Mouse (Mus musculus) myocyte (in vitro differentiated cells): ENCODE measurements at regions not wholly inside any gene's neighbourhood (a gene's known extent, or its start where the extent isn't known, plus 50 kb on each side); places are given as distances from the start of the nearest gene placed in this dataset.
"Not testable (repeated sequence)": the region's sequence is repeated elsewhere in the genome, so short reads cannot be mapped to it uniquely, and the experiment has no call there.

Experiments
- H3K27me3 ChIP-seq: one replicate; pipeline ENCODE4 v1.6.1; 2011; ENCODE audit not compliant: control insufficient read depth, insufficient read depth, insufficient read length
- H3K36me3 ChIP-seq: one replicate; pipeline ENCODE4 v1.6.1; 2011; ENCODE audit not compliant: control insufficient read depth, insufficient read depth
- H3K4me2 ChIP-seq: one replicate; pipeline ENCODE4 v1.6.1; 2011; ENCODE audit warnings: low read depth, control low read depth
- H3K4me3 ChIP-seq: one replicate; pipeline ENCODE4 v1.5.1; 2011; ENCODE audit warnings: mild to moderate bottlenecking, control low read depth, moderate library complexity
- H3K79me2 ChIP-seq: one replicate; pipeline ENCODE4 v1.6.1; 2011; ENCODE audit not compliant: control insufficient read depth, insufficient read depth
- H3ac ChIP-seq: one replicate; pipeline ENCODE4 v1.6.1; 2011; ENCODE audit not compliant: control insufficient read depth, insufficient read length
- CEBPB ChIP-seq: IDR thresholded peaks from 2 replicates; pipeline ENCODE4 v1.6.1; 2011; ENCODE audit warnings: mild to moderate bottlenecking, moderate library complexity; ENCODE audit not compliant: poor library complexity, insufficient read depth, severe bottlenecking
- E2F4 ChIP-seq: IDR thresholded peaks from one replicate; pipeline ENCODE4 v1.6.1; 2011; ENCODE audit warnings: mild to moderate bottlenecking, control low read depth, moderate library complexity; ENCODE audit not compliant: insufficient read depth
- MAX ChIP-seq: IDR thresholded peaks from one replicate; pipeline ENCODE4 v1.6.1; 2011; ENCODE audit warnings: low read depth, mild to moderate bottlenecking, control low read depth
- MYOD1 ChIP-seq, 3 experiments: IDR thresholded peaks; one replicate each; pipeline ENCODE4 v1.6.1; 2011; ENCODE audit warnings: control low read depth in 2 of 3, low read depth in 2 of 3, mild to moderate bottlenecking in 2 of 3, moderate library complexity in 1 of 3; ENCODE audit not compliant: insufficient read length in 2 of 3, control insufficient read depth in 1 of 3
- MYOG ChIP-seq, 3 experiments: IDR thresholded peaks; one replicate each; pipeline ENCODE4 v1.6.1; 2011; ENCODE audit warnings: control low read depth in 2 of 3, low read depth in 2 of 3, mild to moderate bottlenecking in 2 of 3; ENCODE audit not compliant: insufficient read length in 2 of 3, control insufficient read depth in 1 of 3, insufficient read depth in 1 of 3
- POLR2A ChIP-seq: IDR thresholded peaks from one replicate; pipeline ENCODE4 v1.6.1; 2011; ENCODE audit warnings: low read depth, mild to moderate bottlenecking, control low read depth, moderate library complexity; ENCODE audit not compliant: insufficient read length
- POLR2AphosphoS2 ChIP-seq: IDR thresholded peaks from one replicate; pipeline ENCODE4 v1.6.1; 2011; ENCODE audit warnings: low read depth, control low read depth; ENCODE audit not compliant: insufficient read length
- REST ChIP-seq: IDR thresholded peaks from one replicate; pipeline ENCODE4 v1.6.1; 2011; ENCODE audit warnings: mild to moderate bottlenecking, control low read depth, moderate library complexity; ENCODE audit not compliant: insufficient read depth, insufficient read length
- SRF ChIP-seq: IDR thresholded peaks from one replicate; pipeline ENCODE4 v1.6.1; 2011; ENCODE audit warnings: low read depth; ENCODE audit not compliant: control insufficient read depth, insufficient read length
- TCF12 ChIP-seq: IDR thresholded peaks from one replicate; pipeline ENCODE4 v1.6.1; 2011; ENCODE audit warnings: mild to moderate bottlenecking, control low read depth; ENCODE audit not compliant: poor library complexity, insufficient read depth, severe bottlenecking
- TCF3 ChIP-seq: IDR thresholded peaks from one replicate; pipeline ENCODE4 v1.6.1; 2011; ENCODE audit warnings: low read depth, control low read depth; ENCODE audit not compliant: insufficient read length
- USF1 ChIP-seq: IDR thresholded peaks from one replicate; pipeline ENCODE4 v1.6.1; 2011; ENCODE audit warnings: low read depth, mild to moderate bottlenecking, control low read depth, moderate library complexity

DNA sequence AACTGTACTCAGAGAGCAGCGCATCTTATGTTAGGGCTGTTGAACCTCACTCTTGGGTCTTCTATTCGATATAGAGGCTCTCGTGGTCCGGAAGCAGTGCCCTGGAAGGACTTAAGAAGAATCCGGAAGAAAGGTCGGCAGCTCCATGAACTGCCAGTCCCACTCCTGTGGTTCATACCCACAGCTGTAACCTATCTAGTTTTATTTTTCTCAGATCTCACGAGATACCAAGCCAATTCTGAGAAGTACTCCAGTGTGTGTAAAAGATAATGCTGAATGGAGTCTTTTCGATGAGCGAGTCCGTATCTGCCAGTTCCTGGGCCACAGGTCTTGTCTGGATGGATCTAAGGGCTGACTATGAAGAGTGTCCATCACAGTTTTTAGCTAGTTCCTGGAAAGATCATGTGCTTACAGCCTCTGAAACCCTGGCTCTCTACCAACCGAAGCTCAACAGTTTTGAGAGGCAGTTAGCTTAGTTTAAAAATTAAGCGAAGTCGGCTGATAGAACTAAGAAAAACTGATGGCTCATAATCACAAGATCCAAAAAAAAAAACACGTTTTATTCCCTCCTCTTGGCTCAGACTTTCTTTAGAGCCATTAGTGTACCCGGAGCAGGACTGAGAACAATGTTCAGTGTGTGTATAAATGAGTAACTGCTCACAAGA lies 86.5 kb upstream of the Abca1 start:
- Histone ChIP-seq H3K36me3 (no peaks in the 10 kb centered on the region), H3ac (no peak overlapping the region), H3K27me3 (peaks cover 9% of the 10 kb centered on the region), H3K79me2 (no peaks in the 10 kb centered on the region), H3K4me3 (no peak overlapping the region), H3K4me2 (no peak overlapping the region)
- TF ChIP-seq E2F4 (no peak), MYOD1 (IDR thresholded peaks at IDR 0.05; ENCODE audit: control insufficient read depth in 1 of 3, insufficient read length in 2 of 3, low read depth in 2 of 3) (no peak), POLR2A (no peak), SRF (no peak), USF1 (no peak), CEBPB (no peak), REST (no peak), TCF3 (no peak), POLR2AphosphoS2 (no peak), MAX (no peak), TCF12 (no peak), MYOG (IDR thresholded peaks at IDR 0.05; ENCODE audit: control insufficient read depth in 1 of 3, insufficient read depth in 1 of 3, insufficient read length in 2 of 3, low read depth in 2 of 3) (no peak)

DNA sequence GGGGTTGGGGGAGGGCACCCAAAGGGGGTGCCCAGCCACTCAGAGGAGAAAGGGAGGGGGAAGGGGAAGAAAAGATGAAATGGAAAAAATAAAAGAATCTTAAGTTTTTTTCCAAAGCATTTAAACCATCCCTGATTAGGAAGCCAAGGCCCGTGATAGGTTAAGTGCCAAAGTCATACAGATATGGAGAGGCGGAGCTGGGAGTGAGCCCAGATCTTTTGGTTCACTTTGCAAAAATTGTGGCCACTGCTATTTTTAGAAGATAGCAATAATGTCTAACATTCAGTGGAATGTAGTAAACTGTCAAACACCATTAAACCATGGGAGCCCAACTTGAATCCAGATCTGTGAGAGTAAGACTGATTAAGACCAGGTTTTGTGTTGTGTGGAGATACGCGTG lies 85.9 kb upstream of the Abca1 start:
- H3K27me3 ChIP-seq: peaks cover 6% of the 10 kb centered on the region
- H3ac ChIP-seq: no peak overlapping the region
- no peaks in the 10 kb centered on the region for H3K79me2 ChIP-seq
- no peaks in the 10 kb centered on the region for H3K36me3 ChIP-seq
- TF ChIP-seq MYOD1 (IDR thresholded peaks at IDR 0.05; ENCODE audit: control insufficient read depth in 1 of 3, insufficient read length in 2 of 3, low read depth in 2 of 3) (no peak), TCF12 (no peak), SRF (no peak), MYOG (IDR thresholded peaks at IDR 0.05; ENCODE audit: control insufficient read depth in 1 of 3, insufficient read depth in 1 of 3, insufficient read length in 2 of 3, low read depth in 2 of 3) (no peak), CEBPB (no peak), TCF3 (no peak), MAX (no peak), POLR2AphosphoS2 (no peak), E2F4 (no peak), USF1 (no peak), REST (no peak), POLR2A (no peak)
- H3K4me3 ChIP-seq: no peak overlapping the region
- no peak overlapping the region for H3K4me2 ChIP-seq

DNA sequence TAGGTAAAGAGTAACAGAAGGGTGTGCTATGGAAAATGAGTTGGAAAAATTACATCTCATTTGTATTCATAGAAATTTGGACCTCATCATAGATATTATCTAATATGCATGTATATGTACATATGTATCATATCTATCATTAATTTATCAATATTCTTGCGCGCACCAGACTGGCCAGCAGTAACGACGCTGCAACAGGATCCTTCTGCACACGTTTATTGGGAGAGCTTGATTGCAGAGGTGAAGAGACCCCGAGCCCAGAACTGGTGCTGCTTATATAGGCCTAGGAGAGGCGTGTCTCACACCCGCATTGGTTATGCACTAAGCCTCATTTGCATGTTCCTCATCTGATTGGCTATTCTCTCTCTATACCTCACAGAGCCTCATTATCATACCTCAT lies 83.8 kb upstream of the Abca1 start:
- not testable (repeated sequence) for H3K4me3 ChIP-seq, H3K4me2 ChIP-seq, H3K79me2 ChIP-seq, H3ac ChIP-seq, H3K27me3 ChIP-seq, H3K36me3 ChIP-seq

- no peak overlapping the region for H3ac ChIP-seq
- H3K4me2 ChIP-seq: peak overlapping the region; percentile 46
- H3K27me3 ChIP-seq: no peaks in the 10 kb centered on the region
- H3K79me2 ChIP-seq: no peaks in the 10 kb centered on the region
- no peaks in the 10 kb centered on the region for H3K36me3 ChIP-seq
- no peak overlapping the region for H3K4me3 ChIP-seq
- 0 out of 2 replicates have a peak, but pooled peaks have one; percentile 40 for TF ChIP-seq CEBPB
- no peak for TF ChIP-seq USF1
These were observed 80.2 kb upstream of the Abca1 start for GRCm38 (mm10) chr4:53239856-53240255.

- no peaks in the 10 kb centered on the region for H3K36me3 ChIP-seq
- TF ChIP-seq POLR2A (no peak), POLR2AphosphoS2 (no peak), E2F4 (no peak), MAX (no peak), MYOD1 (IDR thresholded peaks at IDR 0.05; ENCODE audit: control insufficient read depth in 1 of 3, insufficient read length in 2 of 3, low read depth in 2 of 3) (no peak), REST (no peak), CEBPB (no peak), TCF3 (no peak), USF1 (no peak), SRF (no peak), TCF12 (no peak), MYOG (IDR thresholded peaks at IDR 0.05; ENCODE audit: control insufficient read depth in 1 of 3, insufficient read depth in 1 of 3, insufficient read length in 2 of 3, low read depth in 2 of 3) (no peak)
- no peaks in the 10 kb centered on the region for H3K27me3 ChIP-seq
- H3ac ChIP-seq: no peak overlapping the region
- H3K4me3 ChIP-seq: no peak overlapping the region
- H3K4me2 ChIP-seq: no peak overlapping the region
- no peaks in the 10 kb centered on the region for H3K79me2 ChIP-seq
These were observed 78.9 kb upstream of the Abca1 start for GRCm38 (mm10) chr4:53238314-53239259.
